Mouse (Mus musculus) E14TG2a.4 (cell line): Measurements from ENCODE around the gene Ldah.

Experiments used
- CTCF ChIP-seq: conservative IDR thresholded peaks from 2 replicates; pipeline ENCODE4 v1.5.1; 2014; ENCODE audit warnings: low read length
- NANOG ChIP-seq: IDR thresholded peaks from 2 replicates; pipeline ENCODE4 v1.6.1; 2014; ENCODE audit warnings: borderline replicate concordance, low read length, mixed read lengths
- POU5F1 ChIP-seq: IDR thresholded peaks from 2 replicates; pipeline ENCODE4 v1.6.1; 2014; ENCODE audit warnings: low read length, borderline replicate concordance

DNA sequence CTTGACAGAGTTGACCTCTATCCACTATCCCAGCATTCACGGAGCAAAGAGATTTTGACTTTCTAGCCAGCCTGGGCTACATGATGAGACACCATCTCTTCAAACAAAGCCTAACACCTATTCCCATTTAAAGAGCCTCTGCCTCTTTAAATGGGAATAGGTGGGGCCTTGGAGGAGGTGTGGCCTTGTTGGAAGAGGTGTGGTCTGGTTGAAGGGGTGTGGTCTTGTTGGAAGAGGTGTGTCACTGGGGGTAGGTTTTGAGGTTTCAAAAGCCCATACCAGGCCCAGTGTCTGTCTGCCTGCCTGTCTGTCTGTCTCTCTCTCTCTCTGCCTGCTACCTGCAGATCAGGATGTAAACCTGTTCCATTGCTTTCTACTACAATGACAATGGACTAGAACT, 99.0 kb downstream of the Ldah start:
- no peak for TF ChIP-seq CTCF
- TF ChIP-seq NANOG = no peak
- TF ChIP-seq POU5F1 = no peak
